Mouse (Mus musculus): ENCODE results near the gene Slc4a5.

The Slc4a5 gene

GRCm38 (mm10) chr6:83350172-83350571, 130.5 kb downstream of the Slc4a5 start:
- DNase-seq (ENCODE audit: low read depth, low spot score): no peak

- DNase-seq (ENCODE audit: low read depth, low spot score): no peak
These were observed 131.3 kb downstream of the Slc4a5 start for GRCm38 (mm10) chr6:83350851-83351405.

GRCm38 (mm10) chr6:83351490-83352160, 132.0 kb downstream of the Slc4a5 start:
- no peak for DNase-seq (ENCODE audit: low read depth, low spot score)

GRCm38 (mm10) chr6:83352666-83353410, 133.2 kb downstream of the Slc4a5 start:
- no peak for DNase-seq (ENCODE audit: low read depth, low spot score)

Data from A20 (cell line).